Mouse (Mus musculus) liver, embryonic 14.5 days (tissue): Measurements from ENCODE around the gene Pcyt2. TPM values are rescaled to one million over a fixed set of nuclear protein-coding genes. Genes with fewer than 3 reads are reported as not detected.

Experiments used
- ATAC-seq: fragments of 200-750 bp; cut with Nextera tagmentation; 2 replicates; pipeline ENCODE4 v1.8.0; 2017; ENCODE audit warnings: moderate number of reproducible peaks, mild to moderate bottlenecking, moderate library complexity; ENCODE audit not compliant: insufficient read depth
- DNase-seq, 3 experiments: peaks; one replicate each; pipeline ENCODE4 v3.0.0-alpha.2; 2012 to 2013; ENCODE audit warnings: low read depth in 3 of 3, low spot score in 3 of 3
- H3K27ac ChIP-seq: fragments of 300-500 bp; sonication (generic); 2 replicates; pipeline ENCODE4 v1.5.1; 2014; ENCODE audit warnings: moderate library complexity, mild to moderate bottlenecking, control low read depth, inconsistent platforms
- H3K27me3 ChIP-seq: fragments of 300-500 bp; sonication (generic); 2 replicates; pipeline ENCODE4 v1.6.1; 2014; ENCODE audit warnings: mild to moderate bottlenecking, low read length, moderate library complexity; ENCODE audit not compliant: control insufficient read depth, insufficient read depth
- H3K36me3 ChIP-seq: fragments of 300-500 bp; sonication (generic); replicated peaks from 2 replicates; pipeline ENCODE4 v1.6.1; 2014; ENCODE audit warnings: low read depth; ENCODE audit not compliant: control insufficient read depth, insufficient read depth
- H3K4me1 ChIP-seq, 2 experiments: fragments of 200-500 bp in 1 of 2; fragments of 300-500 bp in 1 of 2; sonication (generic) in 1 of 2; replicated peaks; 2 replicates each; pipeline ENCODE4 v1.6.1; 2012 to 2014; ENCODE audit warnings: antibody characterized with exemption in 1 of 2, inconsistent platforms in 1 of 2, low read length in 1 of 2; ENCODE audit not compliant: control insufficient read depth in 2 of 2, insufficient read depth in 2 of 2
- H3K4me2 ChIP-seq: fragments of 300-500 bp; sonication (generic); 2 replicates; pipeline ENCODE4 v1.6.1; 2014; ENCODE audit warnings: low read depth, mild to moderate bottlenecking, control low read depth, moderate library complexity
- H3K4me3 ChIP-seq, 2 experiments: fragments of 200-500 bp in 1 of 2; fragments of 300-500 bp in 1 of 2; sonication (generic) in 1 of 2; 2 replicates each; pipeline ENCODE4 v1.5.1; 2012 to 2014; ENCODE audit warnings: low read depth in 2 of 2, low read length in 2 of 2, mild to moderate bottlenecking in 2 of 2, control low read depth in 1 of 2, inconsistent platforms in 1 of 2, moderate library complexity in 1 of 2; ENCODE audit not compliant: insufficient read depth in 1 of 2
- H3K9ac ChIP-seq: fragments of 300-500 bp; sonication (generic); replicated peaks from 2 replicates; pipeline ENCODE4 v1.6.1; 2014; ENCODE audit warnings: mild to moderate bottlenecking, control low read depth, moderate library complexity
- H3K9me3 ChIP-seq: fragments of 300-500 bp; sonication (generic); 2 replicates; pipeline ENCODE4 v1.6.1; 2016; ENCODE audit warnings: low read length, mixed read lengths; ENCODE audit not compliant: control insufficient read depth
- CTCF ChIP-seq: IDR thresholded peaks from 2 replicates; pipeline ENCODE4 v1.5.1; 2016; ENCODE audit warnings: antibody characterized with exemption, low read depth, control low read depth
- EP300 ChIP-seq: IDR thresholded peaks from 2 replicates; pipeline ENCODE4 v1.6.1; 2016; ENCODE audit warnings: antibody characterized with exemption, low read depth
- WGBS: fragments of 180-500 bp; shearing (Covaris S2); extraction: QIAGEN DNeasy Blood & Tissue Kit; methylation state at CpG from one replicate; pipeline ENCODE4 v1.1.7; 2014; ENCODE audit not compliant: insufficient replicate concordance; 5-methylcytosine and 5-hydroxymethylcytosine counted together
- polyA plus RNA-seq, 2 experiments: library from polyadenylated mRNA; depleted of rRNA in 1 of 2; stranded (reverse) in 1 of 2; unstranded in 1 of 2; fragments of >200 nt; fragmentation: Nextera tagmentation in 1 of 2; extraction: Ambion mirVana in 1 of 2; gene quantifications; 2 replicates each; pipeline versions ENCODE4 v1.2.1 to v1.2.3; 2012 to 2014

The Pcyt2 gene
- polyA plus RNA-seq, 2 experiments: 86.2 to 127 TPM

GRCm38 (mm10) chr11:120615167-120615566 lies 2.6 kb downstream of the Pcyt2 start:
- Histone ChIP-seq H3K4me3 (no peak overlapping the region), H3K27me3 (no peaks in the 10 kb centered on the region), H3K9ac (no peak overlapping the region), H3K4me2 (no peak overlapping the region), H3K36me3 (peaks cover 31% of the 10 kb centered on the region), H3K27ac (no peak overlapping the region), H3K4me1 (peaks cover 13 to 16% of the 10 kb centered on the region in 2 experiments), H3K9me3 (no peaks in the 10 kb centered on the region)
- no peak for ATAC-seq
- DNase-seq: no peak
- TF ChIP-seq CTCF (no peak), EP300 (no peak)
- 75% methylated on average over 6 of the region's 6 CpGs for WGBS

- DNase-seq: no peak
- no peak for ATAC-seq
- 82% methylated on average over 8 of the region's 8 CpGs for WGBS
- Histone ChIP-seq H3K27me3 (no peaks in the 10 kb centered on the region; the same call in 1 of the 2 replicates), H3K4me1 (peaks cover 17 to 20% of the 10 kb centered on the region in 2 experiments), H3K4me2 (no peak overlapping the region), H3K9ac (no peak overlapping the region), H3K27ac (no peak overlapping the region), H3K36me3 (peaks cover 22% of the 10 kb centered on the region), H3K4me3 (no peak overlapping the region), H3K9me3 (no peaks in the 10 kb centered on the region)
- TF ChIP-seq CTCF (no peak), EP300 (no peak)
Measured at GRCm38 (mm10) chr11:120613976-120614375, 3.8 kb downstream of the Pcyt2 start.

GRCm38 (mm10) chr11:120613481-120613972 lies 4.2 kb downstream of the Pcyt2 start:
- TF ChIP-seq EP300: no peak
- TF ChIP-seq CTCF: no peak
- H3K4me2 ChIP-seq: no peak overlapping the region
- no peaks in the 10 kb centered on the region for H3K9me3 ChIP-seq
- peaks cover 18% of the 10 kb centered on the region for H3K36me3 ChIP-seq
- H3K27ac ChIP-seq: no peak overlapping the region
- ATAC-seq (no peak), DNase-seq (no peak)
- H3K4me3 ChIP-seq: no peak overlapping the region
- peaks cover 17 to 20% of the 10 kb centered on the region in 2 experiments for H3K4me1 ChIP-seq
- no peak overlapping the region for H3K9ac ChIP-seq
- H3K27me3 ChIP-seq: peaks cover 1% of the 10 kb centered on the region; the same call in 1 of the 2 replicates
- 73% methylated on average over 10 of the region's 10 CpGs for whole genome bisulfite sequencing

GRCm38 (mm10) chr11:120612763-120613162 lies 5.0 kb downstream of the Pcyt2 start:
- peaks cover 12 to 21% of the 10 kb centered on the region in 2 experiments for H3K4me1 ChIP-seq
- H3K4me2 ChIP-seq: no peak overlapping the region
- peaks cover 14% of the 10 kb centered on the region for H3K36me3 ChIP-seq
- peaks cover 4% of the 10 kb centered on the region; the same call in 1 of the 2 replicates for H3K27me3 ChIP-seq
- no peaks in the 10 kb centered on the region for H3K9me3 ChIP-seq
- 51% methylated on average over 6 of the region's 6 CpGs for WGBS
- no peak for ATAC-seq
- no peak overlapping the region for H3K4me3 ChIP-seq
- no peak for DNase-seq
- no peak overlapping the region for H3K27ac ChIP-seq
- no peak overlapping the region for H3K9ac ChIP-seq
- no peak for TF ChIP-seq EP300
- peak; percentile 98 for TF ChIP-seq CTCF

GRCm38 (mm10) chr11:120610477-120611046 lies 7.2 kb downstream of the Pcyt2 start:
- no peak for ATAC-seq
- Histone ChIP-seq H3K9me3 (no peaks in the 10 kb centered on the region), H3K27me3 (peaks cover 4% of the 10 kb centered on the region; the same call in 1 of the 2 replicates), H3K4me3 (no peak overlapping the region), H3K9ac (no peak overlapping the region), H3K4me1 (peaks cover 4 to 9% of the 10 kb centered on the region in 2 experiments; a peak in 3 of 4 replicates), H3K36me3 (peaks cover 14% of the 10 kb centered on the region), H3K4me2 (no peak overlapping the region), H3K27ac (no peak overlapping the region)
- 77% methylated on average over 9 of the region's 9 CpGs for WGBS
- TF ChIP-seq CTCF (no peak), EP300 (no peak)
- DNase-seq: no peak
